Mouse (Mus musculus) intestine, postnatal 0 days (tissue): ENCODE measurements around the gene Ccdc183. TPM values are rescaled to one million over a fixed set of nuclear protein-coding genes. Genes with fewer than 3 reads are reported as not detected.

Experiments
- ATAC-seq: fragments of 200-750 bp; cut with Nextera tagmentation; 2 replicates; pipeline ENCODE4 v1.8.0; 2017; ENCODE audit warnings: mild to moderate bottlenecking, moderate TSS enrichment, moderate library complexity
- H3K27ac ChIP-seq: fragments of 300-500 bp; sonication (generic); 2 replicates; pipeline ENCODE4 v1.5.1; 2014; ENCODE audit warnings: mild to moderate bottlenecking, low read depth, low read length, moderate library complexity
- H3K27me3 ChIP-seq: fragments of 300-500 bp; sonication (generic); replicated peaks from 2 replicates; pipeline ENCODE4 v1.6.1; 2014; ENCODE audit warnings: low read length, mixed read lengths; ENCODE audit not compliant: control insufficient read depth, insufficient read depth
- H3K36me3 ChIP-seq: fragments of 300-500 bp; sonication (generic); 2 replicates; pipeline ENCODE4 v1.6.1; 2014; ENCODE audit warnings: mild to moderate bottlenecking, moderate library complexity; ENCODE audit not compliant: control insufficient read depth, insufficient read depth
- H3K4me1 ChIP-seq: fragments of 300-500 bp; sonication (generic); replicated peaks from 2 replicates; pipeline ENCODE4 v1.6.1; 2014; ENCODE audit warnings: antibody characterized with exemption, low read length, mixed read lengths; ENCODE audit not compliant: control insufficient read depth, insufficient read depth
- H3K4me2 ChIP-seq: fragments of 300-500 bp; sonication (generic); replicated peaks from 2 replicates; pipeline ENCODE4 v1.6.1; 2014; ENCODE audit warnings: low read depth, mild to moderate bottlenecking, moderate library complexity
- H3K4me3 ChIP-seq: fragments of 300-500 bp; sonication (generic); 2 replicates; pipeline ENCODE4 v1.5.1; 2014; ENCODE audit warnings: low read depth, low read length
- H3K9ac ChIP-seq: fragments of 300-500 bp; sonication (generic); 2 replicates; pipeline ENCODE4 v1.6.1; 2014; ENCODE audit warnings: mild to moderate bottlenecking, low read depth, low read length
- H3K9me3 ChIP-seq: fragments of 300-500 bp; sonication (generic); 2 replicates; pipeline ENCODE4 v1.6.1; 2016; ENCODE audit warnings: mixed run types; ENCODE audit not compliant: control insufficient read depth
- CTCF ChIP-seq: sonication (generic); IDR thresholded peaks from 2 replicates; pipeline ENCODE4 v1.5.1; 2016; ENCODE audit warnings: low read depth, mild to moderate bottlenecking, control low read depth, antibody characterized with exemption, moderate library complexity
- WGBS: fragments of 180-500 bp; shearing (Covaris S2); extraction: QIAGEN DNeasy Blood & Tissue Kit; methylation state at CpG from one replicate; pipeline ENCODE4 v1.1.7; 2014; 5-methylcytosine and 5-hydroxymethylcytosine counted together
- polyA plus RNA-seq: library from polyadenylated mRNA; unstranded; fragments of >200 nt; fragmentation: Nextera tagmentation; extraction: Ambion mirVana; gene quantifications from 2 replicates; pipeline ENCODE4 v1.2.1, GENCODE M21; 2015

Ccdc183 gene
- polyA plus RNA-seq, 1 experiment from 2014 or later: 0.09 TPM

- peaks cover 21% of the 10 kb centered on the region for H3K36me3 ChIP-seq
- WGBS: 3% methylated on average over 19 of the region's 19 CpGs
- H3K27me3 ChIP-seq: peaks cover 41% of the 10 kb centered on the region
- H3K9ac ChIP-seq: no peak within 1 kb of the TSS
- TF ChIP-seq CTCF: peak; percentile 95
- no peak within 1 kb of the TSS for H3K27ac ChIP-seq
- peak within 1 kb of the TSS; percentile 33 for H3K4me3 ChIP-seq
- H3K9me3 ChIP-seq: no peaks in the 10 kb centered on the region
- H3K4me2 ChIP-seq: peak within 1 kb of the TSS; percentile 75
- ATAC-seq: peak; percentile 44
- H3K4me1 ChIP-seq: peaks cover 26% of the 10 kb centered on the region
Observed at GRCm38 (mm10) chr2:25581294-25581864, 36.1 kb downstream of the Ccdc183 start, which contains the start of gene Ajm1. Gene Ajm1, minus strand, starts transcription at chr2:25581757.

DNA sequence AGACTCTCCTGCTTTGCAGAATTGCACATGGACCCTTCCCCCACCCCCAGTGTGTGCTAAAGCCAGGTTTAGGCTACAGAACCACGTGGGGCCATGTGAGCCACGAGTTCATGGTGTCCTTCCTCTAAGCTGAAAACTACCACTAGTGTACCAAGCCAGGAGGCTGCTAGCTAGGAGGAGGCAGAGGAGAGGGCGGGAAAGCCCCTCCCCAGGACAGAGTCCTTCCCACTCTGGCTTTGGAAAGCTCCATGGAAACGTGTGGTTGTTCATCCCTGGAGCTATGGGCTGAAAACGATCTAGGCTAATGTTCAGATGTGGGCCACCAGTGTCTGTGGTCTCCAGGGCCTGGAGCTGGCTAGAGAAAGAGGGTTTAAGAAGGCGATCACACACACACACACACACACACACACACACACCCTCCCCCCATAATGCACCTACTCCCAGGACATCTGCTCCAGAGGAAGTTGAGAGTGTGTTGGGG lies 36.8 kb downstream of the Ccdc183 start:
- Histone ChIP-seq H3K4me1 (peaks cover 32% of the 10 kb centered on the region), H3K4me2 (peak overlapping the region; percentile 75), H3K9me3 (no peaks in the 10 kb centered on the region), H3K36me3 (peaks cover 15% of the 10 kb centered on the region), H3K4me3 (no peak overlapping the region), H3K27me3 (peaks cover 43% of the 10 kb centered on the region), H3K27ac (no peak overlapping the region), H3K9ac (no peak overlapping the region)
- 31% methylated on average over 6 of the region's 6 CpGs for WGBS
- no peak for ATAC-seq
- TF ChIP-seq CTCF: no peak

- peak overlapping the region; percentile 29 for H3K4me3 ChIP-seq
- ATAC-seq: no peak
- H3K9ac ChIP-seq: peak overlapping the region; percentile 1; the same call in 1 of the 2 replicates
- no peak overlapping the region for H3K27ac ChIP-seq
- H3K9me3 ChIP-seq: no peaks in the 10 kb centered on the region
- H3K4me1 ChIP-seq: peaks cover 34% of the 10 kb centered on the region
- H3K4me2 ChIP-seq: peak overlapping the region; percentile 66
- peaks cover 8% of the 10 kb centered on the region for H3K36me3 ChIP-seq
- TF ChIP-seq CTCF: peak; percentile 79
- H3K27me3 ChIP-seq: peaks cover 43% of the 10 kb centered on the region
- 2% methylated on average over 27 of the region's 27 CpGs for WGBS
Observed at GRCm38 (mm10) chr2:25579737-25580460, 37.6 kb downstream of the Ccdc183 start.

GRCm38 (mm10) chr2:25578796-25579736 lies 38.4 kb downstream of the Ccdc183 start:
- Histone ChIP-seq H3K9ac (no peak overlapping the region), H3K4me1 (peaks cover 34% of the 10 kb centered on the region), H3K27me3 (peaks cover 43% of the 10 kb centered on the region), H3K9me3 (no peaks in the 10 kb centered on the region), H3K4me3 (peak overlapping the region; percentile 29), H3K4me2 (peak overlapping the region; percentile 66), H3K27ac (no peak overlapping the region), H3K36me3 (peaks cover 7% of the 10 kb centered on the region)
- TF ChIP-seq CTCF: no peak
- WGBS: 10% methylated on average over 77 of the region's 77 CpGs
- ATAC-seq: no peak

GRCm38 (mm10) chr2:25577951-25578795 lies 39.3 kb downstream of the Ccdc183 start:
- no peak for ATAC-seq
- Histone ChIP-seq H3K4me1 (peaks cover 34% of the 10 kb centered on the region), H3K9me3 (no peaks in the 10 kb centered on the region), H3K27ac (no peak overlapping the region), H3K4me2 (peak overlapping the region; percentile 66), H3K9ac (no peak overlapping the region), H3K36me3 (peaks cover 4% of the 10 kb centered on the region), H3K27me3 (peaks cover 43% of the 10 kb centered on the region), H3K4me3 (peak overlapping the region; percentile 29)
- peak; percentile 51 for TF ChIP-seq CTCF
- WGBS: 21% methylated on average over 75 of the region's 75 CpGs
